Mouse (Mus musculus): ENCODE measurements around the gene H60b.
"Not testable (repeated sequence)": the region's sequence is repeated elsewhere in the genome, so short reads cannot be mapped to it uniquely, and the experiment has no call there.

H60b gene

DNA sequence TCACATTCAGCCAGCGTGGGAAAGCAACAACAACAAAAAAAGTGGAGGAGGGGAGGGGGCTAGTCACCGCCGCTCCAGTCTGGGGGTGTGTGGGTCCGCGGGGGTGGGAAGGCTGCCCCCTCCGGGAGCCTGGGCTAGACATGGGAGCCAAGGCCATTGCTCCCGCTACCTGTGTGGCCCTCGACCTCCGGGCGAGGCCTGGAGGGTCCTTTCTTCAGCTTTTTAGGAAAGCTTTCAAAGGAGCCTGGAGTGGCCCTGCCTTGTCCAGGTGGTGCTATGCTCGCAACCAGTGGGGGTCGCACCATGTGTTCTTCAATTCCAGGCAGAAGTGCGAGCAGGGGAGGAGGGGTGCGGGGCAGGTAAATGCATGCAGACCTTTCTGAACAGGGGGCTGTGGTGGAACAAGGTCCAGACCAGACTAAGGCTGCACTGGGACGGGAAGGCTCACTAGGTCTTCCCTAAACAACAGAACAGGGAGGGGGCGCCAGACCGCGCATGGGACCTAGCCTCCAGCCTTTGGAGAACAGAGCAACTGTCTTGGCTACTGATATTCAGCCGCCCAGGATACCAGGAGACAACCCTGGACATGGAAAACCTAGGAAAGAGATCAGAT lies 116.2 kb downstream of the H60b start:
- DNase-seq: no peak

DNA sequence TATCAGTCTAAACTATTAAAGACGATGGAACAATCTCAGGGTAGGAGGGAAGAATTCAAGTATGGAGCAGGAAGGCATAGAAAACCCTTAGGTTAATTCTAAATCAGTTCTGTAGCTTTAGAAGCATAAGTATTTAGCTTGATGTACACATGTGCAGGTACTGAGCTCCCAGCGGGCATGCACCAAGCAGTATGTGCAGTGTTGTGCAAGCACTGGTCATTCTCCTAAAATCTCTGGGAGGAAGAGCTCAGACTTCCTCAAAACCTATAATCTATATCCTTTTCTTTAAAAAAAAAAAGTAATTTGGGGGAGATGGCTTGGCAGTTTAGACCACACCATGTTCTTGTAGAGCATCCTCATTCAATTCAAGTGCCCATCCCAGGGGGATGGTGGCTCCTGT lies 120.1 kb downstream of the H60b start:
- not testable (repeated sequence) for DNase-seq

DNA sequence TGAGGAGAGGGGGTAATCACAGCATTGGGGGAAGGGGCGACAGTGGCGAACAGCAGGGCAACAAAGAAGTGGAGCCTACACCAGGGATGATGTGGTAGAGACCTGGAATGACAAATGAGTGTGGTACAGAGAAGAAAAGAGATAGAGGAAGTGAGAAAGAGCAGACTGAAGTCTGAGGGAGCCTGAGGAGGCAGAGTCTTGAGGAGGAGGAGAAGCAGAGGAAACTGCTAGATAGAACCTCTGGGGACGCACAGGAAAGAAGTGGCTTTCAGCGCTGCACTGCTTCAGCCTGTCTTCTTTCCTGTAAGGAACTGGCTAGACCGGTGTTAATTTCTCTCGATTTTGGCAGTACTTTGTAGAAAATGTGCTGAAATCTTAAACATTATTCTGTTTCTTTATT lies 124.4 kb downstream of the H60b start:
- DNase-seq: no peak

DNA sequence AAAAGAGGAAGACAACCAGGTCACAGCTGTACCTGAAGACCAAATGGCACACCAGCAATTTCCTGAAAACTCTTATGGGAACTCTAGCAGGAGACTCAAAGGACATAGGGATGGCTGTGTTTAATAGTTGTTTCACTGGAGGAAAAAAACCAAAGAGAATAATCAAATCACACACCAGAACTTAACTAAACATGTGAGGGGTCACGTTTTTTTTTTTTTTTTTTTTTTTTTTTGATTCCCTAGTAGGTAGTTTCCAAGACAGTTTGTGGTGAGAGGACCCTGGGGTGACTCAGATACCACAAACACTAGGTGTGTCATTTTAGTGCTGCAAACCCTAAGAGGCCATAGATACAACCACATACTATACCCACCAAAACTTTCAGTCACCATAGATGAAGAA lies 137.3 kb downstream of the H60b start:
- no peak for DNase-seq

DNA sequence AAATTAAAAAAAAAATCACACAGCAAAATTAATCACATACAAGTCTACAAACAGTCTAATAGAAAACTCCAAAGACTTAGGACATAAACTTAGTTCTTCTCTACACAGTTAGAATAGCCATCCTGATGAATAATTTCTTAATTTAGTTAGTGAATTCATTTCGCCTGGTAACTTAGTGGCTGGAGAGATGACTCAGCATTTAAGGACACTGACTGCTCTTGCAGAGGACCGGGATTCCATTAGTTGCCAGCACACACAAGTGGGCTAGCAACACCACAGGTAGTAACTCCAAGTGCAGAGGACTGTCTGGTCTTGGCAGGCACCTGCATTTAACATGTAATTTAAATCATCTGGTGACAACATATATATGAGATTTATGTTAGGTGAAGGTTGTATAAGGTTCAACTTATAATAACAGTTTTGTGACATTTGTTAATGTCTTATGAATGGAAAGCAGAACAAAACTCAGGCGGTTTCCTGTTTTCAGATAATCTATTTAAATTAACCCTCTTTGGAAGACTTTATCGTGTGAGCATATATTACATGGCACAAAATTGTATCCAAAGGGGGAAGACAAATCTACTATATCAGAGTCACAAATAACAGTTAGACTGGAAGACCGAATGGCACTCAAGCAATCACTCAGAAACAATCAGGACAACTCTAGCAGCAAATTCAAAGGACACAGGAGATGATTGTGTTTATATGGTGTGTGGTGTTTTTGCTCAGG lies 138.8 kb downstream of the H60b start:
- no peak for DNase-seq

DNA sequence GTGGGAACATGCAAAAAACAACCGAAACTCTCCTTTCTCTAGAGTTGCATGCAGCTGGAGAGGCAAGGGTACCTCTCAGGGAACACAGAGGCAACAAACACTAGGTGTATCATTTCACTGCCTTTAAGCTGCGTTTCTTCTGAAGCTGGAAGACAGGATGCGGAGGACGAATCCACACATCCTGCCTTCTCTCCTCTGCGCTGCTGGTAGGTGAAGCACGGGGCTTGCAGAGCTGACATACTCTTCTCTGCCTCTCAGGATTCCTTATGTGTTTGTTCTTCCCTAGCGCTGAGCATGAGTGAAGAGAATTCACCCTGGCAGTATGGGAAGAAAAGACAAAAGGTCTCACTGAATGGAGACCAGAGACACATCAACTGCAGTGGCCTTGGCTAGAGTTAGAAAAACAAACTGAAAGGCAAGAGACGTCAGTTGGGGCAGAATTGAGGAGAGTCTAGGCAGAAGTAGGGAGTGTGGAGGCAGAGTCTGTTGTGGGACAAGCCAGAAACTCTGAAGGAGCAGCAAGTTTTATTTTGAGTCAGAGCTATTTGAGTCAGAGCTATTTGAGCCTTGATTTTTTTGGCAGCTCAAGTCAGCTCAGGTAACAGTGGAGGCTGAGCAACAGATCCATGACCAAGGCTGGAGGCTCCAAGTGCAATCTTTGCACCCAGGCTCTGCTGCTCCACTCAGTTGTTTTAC lies 139.5 kb downstream of the H60b start:
- DNase-seq: no peak

DNA sequence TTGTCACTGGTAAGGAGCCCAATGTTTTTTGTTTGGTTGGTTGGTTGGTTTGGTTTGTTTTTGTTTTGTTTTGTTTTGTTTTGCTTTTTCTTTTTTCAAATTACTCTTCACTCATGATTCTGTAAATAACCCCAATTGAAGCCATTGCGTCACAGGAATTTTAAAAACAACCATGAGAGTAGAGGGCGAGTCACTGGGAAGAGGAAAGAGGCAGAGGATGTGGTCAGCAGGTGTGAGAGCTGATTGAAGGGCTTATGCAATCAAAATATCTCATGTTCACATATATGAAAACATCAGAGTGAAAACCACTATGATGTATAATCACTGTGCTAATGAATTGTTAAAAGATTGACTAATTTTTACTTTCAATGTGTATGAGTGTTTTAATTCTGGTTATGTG lies 140.9 kb downstream of the H60b start:
- DNase-seq: no peak

DNA sequence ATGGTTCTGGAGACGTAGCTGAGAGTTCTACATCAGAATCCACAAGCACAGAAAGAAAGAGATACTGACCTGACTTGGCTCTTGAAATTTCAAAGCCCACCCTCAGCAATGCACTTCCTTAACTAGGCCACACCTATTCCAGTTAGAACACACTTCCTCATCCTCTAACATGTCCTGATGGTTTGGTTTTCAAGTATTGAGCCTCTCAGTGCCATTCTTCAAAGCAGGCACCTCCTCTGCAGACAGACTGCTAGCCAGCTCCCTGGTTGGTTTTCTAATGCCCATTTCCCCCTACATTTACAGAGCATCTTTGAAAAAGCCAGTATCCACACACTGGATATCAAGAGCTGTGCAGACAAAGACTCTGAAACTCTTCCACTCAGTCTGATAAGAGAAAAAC lies 143.3 kb downstream of the H60b start:
- no peak for DNase-seq

DNA sequence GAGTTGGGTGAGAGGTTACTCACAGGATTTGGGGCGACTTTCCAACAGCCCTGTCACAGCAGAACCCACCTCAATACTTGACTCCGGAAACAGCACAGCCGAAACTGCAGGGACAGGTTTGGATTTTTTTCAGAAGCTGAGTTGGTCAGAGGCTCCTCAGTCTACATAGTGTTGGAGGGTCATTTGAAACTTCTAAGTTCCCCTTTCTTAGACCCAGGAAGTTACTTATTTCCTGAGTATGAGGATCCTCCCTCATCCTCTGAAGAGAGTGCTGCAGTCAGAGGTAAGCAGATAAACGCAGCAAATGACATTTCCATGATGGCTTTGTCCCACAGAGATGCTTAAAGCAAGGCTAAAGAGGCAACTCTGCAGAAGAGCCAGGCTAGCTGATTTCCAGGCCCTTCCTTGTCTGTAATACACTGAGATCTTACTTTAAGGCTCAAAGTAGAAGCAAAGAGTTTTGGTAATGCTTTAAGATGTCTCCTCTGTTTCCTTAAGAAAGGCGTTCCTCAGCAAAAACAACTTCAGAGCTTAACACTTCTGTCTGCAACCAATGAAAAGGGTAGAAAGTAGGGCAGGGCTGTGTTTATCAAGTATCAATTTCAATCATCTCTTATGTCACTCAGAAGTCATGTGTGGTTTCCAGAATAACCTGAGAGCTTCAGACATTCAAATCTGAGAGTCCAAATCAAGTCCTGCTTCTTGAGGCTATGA lies 144.1 kb downstream of the H60b start:
- DNase-seq: no peak

DNA sequence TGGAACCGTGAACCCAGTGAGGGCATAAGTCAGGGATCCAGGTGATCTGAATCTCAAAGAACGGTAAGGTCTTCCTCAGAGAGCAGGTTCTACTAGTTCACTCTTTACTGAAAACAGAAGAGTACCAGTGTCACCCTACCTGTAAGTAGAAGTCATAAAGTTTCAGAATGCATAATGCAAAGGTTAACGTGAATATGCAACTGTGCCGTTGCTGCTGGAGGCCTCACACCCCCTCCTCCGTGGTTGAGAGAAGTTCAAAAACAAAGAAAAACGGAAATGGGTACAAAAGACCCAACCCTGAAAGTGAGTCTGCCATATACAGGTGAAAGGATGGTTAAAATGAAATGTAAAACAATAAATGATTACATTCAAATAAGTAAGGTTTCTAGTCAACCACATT lies 145.3 kb downstream of the H60b start:
- DNase-seq: no peak

DNA sequence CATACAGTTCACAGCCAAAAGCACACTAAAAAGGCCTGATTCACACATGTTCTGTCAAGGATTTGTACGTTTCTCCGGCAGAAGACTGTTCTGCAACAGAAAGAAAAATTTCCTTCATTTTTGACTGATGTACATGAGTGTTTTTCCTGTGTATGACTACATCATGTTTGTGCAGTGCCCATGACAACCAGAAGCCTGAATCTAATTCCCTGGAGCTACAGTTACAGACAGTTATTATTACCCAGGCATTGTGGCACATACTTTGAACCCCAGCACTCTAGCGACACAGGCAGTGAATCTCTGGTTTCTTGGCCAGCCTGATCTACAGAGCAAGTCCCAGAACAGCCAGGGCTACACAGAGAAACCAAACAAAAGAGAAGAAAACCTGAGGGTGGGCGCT lies 147.4 kb downstream of the H60b start:
- DNase-seq: no peak

DNA sequence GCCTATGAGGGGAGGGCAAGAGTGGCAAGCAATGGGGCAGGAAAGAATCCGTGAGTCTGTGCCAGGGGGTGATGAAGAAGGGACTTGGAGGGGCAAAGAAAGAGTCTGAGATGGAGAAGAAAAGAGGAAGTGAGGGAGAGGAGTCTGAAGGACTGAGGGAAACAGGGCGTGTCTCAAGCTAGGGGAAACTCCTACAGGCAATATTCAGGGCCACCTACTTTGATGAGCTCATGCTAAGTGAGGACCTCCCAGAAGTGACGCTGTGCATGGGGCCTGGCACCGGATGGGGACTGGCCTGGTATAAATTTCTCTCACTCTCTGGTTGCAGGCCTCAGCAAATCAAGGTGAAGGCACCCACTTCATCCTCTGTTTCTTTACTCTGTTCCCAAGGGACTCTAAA lies 148.1 kb downstream of the H60b start:
- DNase-seq: no peak

DNA sequence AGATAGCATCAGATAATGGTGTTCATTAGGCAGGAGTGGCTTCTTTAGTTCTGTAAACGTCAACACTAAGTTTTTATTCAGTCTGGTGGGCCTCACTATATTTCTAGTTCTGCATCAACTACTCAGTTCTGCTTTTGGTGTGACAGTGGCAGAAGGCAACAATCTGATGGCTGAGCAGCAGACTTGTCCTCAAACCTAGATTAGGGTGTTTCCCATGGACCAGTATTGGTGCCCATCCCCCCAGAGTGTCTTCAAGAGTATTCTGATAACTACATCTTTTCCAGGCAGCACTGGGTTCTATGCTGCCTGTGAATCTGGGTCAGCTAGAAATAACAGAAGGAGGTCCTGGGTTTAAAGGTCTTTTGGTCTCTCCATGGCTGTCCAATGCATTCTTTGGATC lies 149.8 kb downstream of the H60b start:
- no peak for DNase-seq

DNA sequence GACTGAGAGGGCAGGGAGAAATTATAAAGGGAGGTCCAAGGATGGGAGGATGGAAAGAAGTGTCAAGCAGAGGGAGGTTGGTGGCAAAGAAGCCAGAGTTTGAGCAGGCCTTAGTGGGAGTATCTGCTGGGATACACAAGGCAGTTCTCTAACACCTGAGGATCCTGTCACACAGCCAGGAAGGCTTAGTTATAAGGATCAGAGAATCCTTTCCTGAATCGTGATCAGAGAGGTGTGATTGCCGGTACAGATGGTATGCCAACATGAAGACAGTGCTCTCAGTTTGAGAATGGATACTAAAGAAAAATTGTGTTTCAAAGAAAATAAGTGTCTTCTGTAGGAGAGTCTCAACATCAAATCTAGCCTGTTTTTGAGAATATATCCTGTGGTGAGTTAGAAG lies 164.5 kb downstream of the H60b start:
- no peak for DNase-seq

Measured in cerebellum, adult 11-12 months (tissue).